Mouse (Mus musculus) small intestine, adult 2 months (tissue): Measurements from ENCODE around the gene Tmem269.

Source experiments
- CTCF ChIP-seq: fragments of 200-500 bp; IDR thresholded peaks from 2 replicates; pipeline ENCODE4 v1.5.1; 2012; ENCODE audit warnings: low read depth, mild to moderate bottlenecking, control low read depth, inconsistent platforms, low read length, moderate library complexity, mixed read lengths; ENCODE audit not compliant: insufficient replicate concordance, insufficient read length; ENCODE audit errors: extremely low read depth
- POLR2A ChIP-seq: fragments of 200-500 bp; IDR thresholded peaks from 2 replicates; pipeline ENCODE4 v1.6.1; 2012; ENCODE audit warnings: low read depth, mild to moderate bottlenecking, control low read depth, inconsistent platforms, low read length, moderate library complexity

- TF ChIP-seq CTCF (no peak), POLR2A (no peak)
Observed at GRCm38 (mm10) chr4:119161358-119161757, 56.7 kb downstream of the Tmem269 start.
